Mouse (Mus musculus) hindbrain, postnatal 0 days (tissue): ENCODE data around the gene Trim15. TPM values are rescaled to one million over a fixed set of nuclear protein-coding genes. Genes with fewer than 3 reads are reported as not detected.

Experiments
- ATAC-seq: fragments of 200-750 bp; cut with Nextera tagmentation; 2 replicates; pipeline ENCODE4 v1.8.0; 2017; ENCODE audit warnings: mild to moderate bottlenecking, moderate TSS enrichment, moderate library complexity
- DNase-seq: peaks from one replicate; pipeline ENCODE4 v3.0.0-alpha.2; 2015; ENCODE audit warnings: low spot score
- H3K27ac ChIP-seq: fragments of 300-500 bp; sonication (generic); 2 replicates; pipeline ENCODE4 v1.5.1; 2014; ENCODE audit warnings: mild to moderate bottlenecking
- H3K27me3 ChIP-seq: fragments of 300-500 bp; sonication (generic); 2 replicates; pipeline ENCODE4 v1.6.1; 2014; ENCODE audit warnings: low read length, mixed read lengths; ENCODE audit not compliant: insufficient read depth
- H3K36me3 ChIP-seq: fragments of 300-500 bp; sonication (generic); 2 replicates; pipeline ENCODE4 v1.6.1; 2014; ENCODE audit warnings: low read length, mixed read lengths; ENCODE audit not compliant: insufficient read depth
- H3K4me1 ChIP-seq: fragments of 300-500 bp; sonication (generic); 2 replicates; pipeline ENCODE4 v1.6.1; 2014; ENCODE audit warnings: antibody characterized with exemption, low read length, mixed read lengths; ENCODE audit not compliant: insufficient read depth
- H3K4me2 ChIP-seq: fragments of 300-500 bp; sonication (generic); 2 replicates; pipeline ENCODE4 v1.6.1; 2014; ENCODE audit warnings: low read depth, mild to moderate bottlenecking, low read length, moderate library complexity, mixed read lengths
- H3K4me3 ChIP-seq: fragments of 300-500 bp; sonication (generic); 2 replicates; pipeline ENCODE4 v1.5.1; 2014; ENCODE audit warnings: low read length
- H3K9ac ChIP-seq: fragments of 300-500 bp; sonication (generic); replicated peaks from 2 replicates; pipeline ENCODE4 v1.6.1; 2014; ENCODE audit warnings: mild to moderate bottlenecking, low read length, moderate library complexity, mixed read lengths
- H3K9me3 ChIP-seq: fragments of 300-500 bp; sonication (generic); 2 replicates; pipeline ENCODE4 v1.6.1; 2016; ENCODE audit warnings: low read length, mixed read lengths
- CTCF ChIP-seq: IDR thresholded peaks from 2 replicates; pipeline ENCODE4 v1.5.1; 2016; ENCODE audit warnings: antibody characterized with exemption, control low read depth, low read depth
- WGBS: fragments of 180-500 bp; shearing (Covaris S2); extraction: QIAGEN DNeasy Blood & Tissue Kit; methylation state at CpG from one replicate; pipeline ENCODE4 v1.1.7; 2014; 5-methylcytosine and 5-hydroxymethylcytosine counted together
- polyA plus RNA-seq: library from polyadenylated mRNA; unstranded; fragments of >200 nt; fragmentation: Nextera tagmentation; extraction: Ambion mirVana; gene quantifications from 2 replicates; pipeline ENCODE4 v1.2.1, GENCODE M21; 2015
- total RNA-seq: library from RNA; depleted of rRNA; stranded (reverse); fragments of >200 nt; gene quantifications from 2 replicates; pipeline ENCODE4 v1.2.3, GENCODE M21; 2014

Gene Trim15
- total and polyA plus RNA-seq, 2 experiments from 2014 or later = 0.40 TPM; not detected in 1

- Histone ChIP-seq H3K27ac (no peak overlapping the region), H3K9ac (no peak overlapping the region), H3K9me3 (no peaks in the 10 kb centered on the region), H3K4me2 (no peak overlapping the region), H3K4me1 (no peaks in the 10 kb centered on the region), H3K27me3 (no peaks in the 10 kb centered on the region), H3K4me3 (no peak overlapping the region), H3K36me3 (no peaks in the 10 kb centered on the region)
- ATAC-seq = no peak
- no peak; the same call in 1 of the 2 replicates for TF ChIP-seq CTCF
- no peak for DNase-seq
- WGBS = 35% methylated on average over 1 of the region's 1 CpGs
Measured at GRCm38 (mm10) chr17:36900691-36901090, 33.7 kb upstream of the Trim15 start.

DNA sequence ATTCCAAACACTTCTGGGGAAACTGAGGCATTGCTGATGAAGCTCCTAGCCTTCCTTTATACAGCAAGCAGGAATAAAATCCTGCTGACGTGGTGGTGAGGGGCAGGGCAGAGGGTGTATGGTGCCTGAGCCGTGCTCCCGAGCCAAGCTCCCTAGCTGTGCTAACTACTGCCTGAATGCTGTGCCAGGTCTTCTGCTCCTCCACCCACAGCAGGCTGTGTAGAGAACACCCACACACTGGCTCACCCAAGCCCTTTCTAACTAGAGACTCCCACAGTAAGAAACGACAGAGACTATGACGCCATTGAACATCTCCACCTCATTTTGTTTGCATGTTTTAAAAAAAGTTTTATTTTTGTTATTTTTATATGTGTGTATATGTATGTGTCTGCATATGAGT lies 33.0 kb upstream of the Trim15 start:
- no peak for ATAC-seq
- no peak overlapping the region for H3K27ac ChIP-seq

DNA sequence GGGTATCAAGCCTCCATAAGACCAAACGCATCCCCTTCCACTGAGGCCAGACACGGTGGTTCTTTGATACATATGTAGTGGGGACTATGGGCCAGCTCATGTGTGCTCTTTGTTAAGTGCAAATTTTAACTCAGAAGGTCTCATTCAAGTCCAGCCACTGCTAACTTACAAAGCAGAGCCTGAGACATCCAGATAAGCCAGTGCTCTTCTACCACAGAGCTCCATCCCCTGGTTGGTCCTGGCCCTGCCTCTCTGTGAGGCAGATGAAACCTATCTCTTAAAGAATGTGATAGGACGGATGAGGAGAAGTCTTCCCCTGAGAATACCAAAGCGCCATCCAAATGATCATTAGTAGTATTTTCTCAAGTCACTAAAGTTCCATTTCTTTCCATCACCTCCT lies 32.4 kb upstream of the Trim15 start:
- Histone ChIP-seq H3K4me3 (no peak overlapping the region), H3K4me2 (no peak overlapping the region), H3K36me3 (no peaks in the 10 kb centered on the region), H3K27me3 (no peaks in the 10 kb centered on the region), H3K9ac (no peak overlapping the region), H3K4me1 (no peaks in the 10 kb centered on the region), H3K27ac (no peak overlapping the region), H3K9me3 (no peaks in the 10 kb centered on the region)
- DNase-seq (no peak), ATAC-seq (no peak)
- TF ChIP-seq CTCF = no peak
- 86% methylated on average over 4 of the region's 4 CpGs for WGBS

More for the DNA sequence above, 33.0 kb upstream of the Trim15 start:
- Histone ChIP-seq H3K4me1 (no peaks in the 10 kb centered on the region), H3K9ac (no peak overlapping the region), H3K9me3 (no peaks in the 10 kb centered on the region), H3K4me2 (no peak overlapping the region), H3K36me3 (no peaks in the 10 kb centered on the region), H3K27me3 (no peaks in the 10 kb centered on the region), H3K4me3 (no peak overlapping the region)
- DNase-seq = no peak
- TF ChIP-seq CTCF = no peak
- WGBS = 79% methylated on average over 5 of the region's 5 CpGs

GRCm38 (mm10) chr17:36897552-36898205 lies 30.7 kb upstream of the Trim15 start, which contains the start of gene Trim31:
Gene Trim31, plus strand, starts transcription at chr17:36898118.
- Histone ChIP-seq H3K4me1 (no peaks in the 10 kb centered on the region), H3K9ac (no peak within 1 kb of the TSS), H3K9me3 (no peaks in the 10 kb centered on the region), H3K27me3 (no peaks in the 10 kb centered on the region), H3K4me2 (no peak within 1 kb of the TSS), H3K36me3 (no peaks in the 10 kb centered on the region), H3K27ac (no peak within 1 kb of the TSS), H3K4me3 (no peak within 1 kb of the TSS)
- ATAC-seq = no peak
- 72% methylated on average over 6 of the region's 6 CpGs for WGBS
- TF ChIP-seq CTCF = no peak
- DNase-seq = no peak

DNA sequence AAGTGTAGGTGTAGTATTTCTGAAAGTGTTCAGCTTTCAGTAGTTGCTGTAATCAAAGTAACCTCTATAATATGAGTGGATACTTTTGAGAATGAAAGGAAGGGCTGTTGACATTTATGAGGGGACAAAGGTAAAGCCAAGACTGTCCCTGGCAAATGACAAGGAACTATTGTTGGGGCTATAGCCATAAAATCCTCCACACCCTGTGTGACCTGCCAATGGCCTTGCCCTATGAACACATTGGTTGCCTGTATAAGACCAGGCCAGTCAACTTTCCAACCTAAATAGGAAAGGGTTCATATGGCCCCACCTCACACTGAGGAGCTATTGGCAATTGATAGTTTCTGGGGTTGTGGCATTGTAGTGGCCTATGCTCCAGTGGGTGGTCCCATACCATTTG lies 30.1 kb upstream of the Trim15 start:
- H3K27ac ChIP-seq = no peak overlapping the region
- H3K4me2 ChIP-seq = no peak overlapping the region
- no peaks in the 10 kb centered on the region for H3K36me3 ChIP-seq
- H3K4me3 ChIP-seq = no peak overlapping the region
- no peak for ATAC-seq
- H3K9ac ChIP-seq = no peak overlapping the region
- DNase-seq = no peak
- H3K9me3 ChIP-seq = no peaks in the 10 kb centered on the region
- H3K27me3 ChIP-seq = no peaks in the 10 kb centered on the region
- no peaks in the 10 kb centered on the region for H3K4me1 ChIP-seq
- no peak for TF ChIP-seq CTCF

DNA sequence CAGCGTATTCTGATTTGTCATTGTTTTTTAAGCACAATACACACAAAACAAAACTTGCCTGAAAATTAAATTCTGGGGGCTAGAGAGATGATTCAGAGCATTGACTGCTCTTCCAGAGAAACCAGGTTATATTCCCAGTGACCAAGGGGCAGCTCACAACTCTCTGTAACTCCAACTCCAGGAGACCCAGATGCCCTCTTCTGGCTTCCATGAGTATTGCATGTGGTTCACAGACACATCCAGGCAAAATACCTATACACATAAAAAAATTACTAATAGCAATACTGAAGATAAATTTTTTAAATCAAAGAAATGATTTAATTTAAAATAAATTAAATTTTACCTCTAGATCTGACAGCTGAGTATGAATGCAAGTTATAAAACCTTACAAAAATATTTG lies 29.6 kb upstream of the Trim15 start:
- WGBS = 80% methylated on average over 1 of the region's 1 CpGs
- H3K9me3 ChIP-seq = no peaks in the 10 kb centered on the region
- no peaks in the 10 kb centered on the region for H3K27me3 ChIP-seq
- H3K4me2 ChIP-seq = no peak overlapping the region
- H3K36me3 ChIP-seq = no peaks in the 10 kb centered on the region
- no peak overlapping the region for H3K9ac ChIP-seq
- H3K4me1 ChIP-seq = no peaks in the 10 kb centered on the region
- peak; percentile 69 for TF ChIP-seq CTCF
- H3K27ac ChIP-seq = no peak overlapping the region
- H3K4me3 ChIP-seq = no peak overlapping the region
- ATAC-seq (no peak), DNase-seq (peak; percentile 52)

GRCm38 (mm10) chr17:36893387-36893786 lies 26.4 kb upstream of the Trim15 start:
- no peak overlapping the region for H3K27ac ChIP-seq
- H3K4me2 ChIP-seq = no peak overlapping the region
- no peaks in the 10 kb centered on the region for H3K27me3 ChIP-seq
- no peaks in the 10 kb centered on the region for H3K9me3 ChIP-seq
- DNase-seq (no peak), ATAC-seq (no peak)
- H3K4me1 ChIP-seq = no peaks in the 10 kb centered on the region
- WGBS = 77% methylated on average over 5 of the region's 5 CpGs
- no peak for TF ChIP-seq CTCF
- H3K4me3 ChIP-seq = no peak overlapping the region
- H3K36me3 ChIP-seq = no peaks in the 10 kb centered on the region
- no peak overlapping the region for H3K9ac ChIP-seq
